Mouse (Mus musculus) liver, postnatal 0 days (tissue): ENCODE measurements around the gene Krt18. TPM values are rescaled to one million over a fixed set of nuclear protein-coding genes. Genes with fewer than 3 reads are reported as not detected.
"Not testable (repeated sequence)": the region's sequence is repeated elsewhere in the genome, so short reads cannot be mapped to it uniquely, and the experiment has no call there.

ENCODE experiments used
- ATAC-seq: fragments of 200-750 bp; cut with Nextera tagmentation; 2 replicates; pipeline ENCODE4 v1.8.0; 2017; ENCODE audit warnings: mild to moderate bottlenecking, moderate library complexity
- DNase-seq: peaks from one replicate; pipeline ENCODE4 v3.0.0-alpha.2; 2016
- H3K27ac ChIP-seq: fragments of 300-500 bp; sonication (generic); 2 replicates; pipeline ENCODE4 v1.5.1; 2014; ENCODE audit warnings: antibody characterized with exemption, moderate library complexity, mild to moderate bottlenecking, low read depth
- H3K27me3 ChIP-seq: fragments of 300-500 bp; sonication (generic); 2 replicates; pipeline ENCODE4 v1.6.1; 2014; ENCODE audit warnings: low read length, control low read depth, mixed read lengths; ENCODE audit not compliant: insufficient read depth
- H3K36me3 ChIP-seq: fragments of 300-500 bp; sonication (generic); replicated peaks from 2 replicates; pipeline ENCODE4 v1.6.1; 2014; ENCODE audit warnings: mild to moderate bottlenecking, control low read depth, low read length, moderate library complexity, mixed read lengths; ENCODE audit not compliant: insufficient read depth
- H3K4me1 ChIP-seq: fragments of 300-500 bp; sonication (generic); 2 replicates; pipeline ENCODE4 v1.6.1; 2014; ENCODE audit warnings: antibody characterized with exemption, mild to moderate bottlenecking, control low read depth; ENCODE audit not compliant: insufficient read depth
- H3K4me2 ChIP-seq: fragments of 300-500 bp; sonication (generic); 2 replicates; pipeline ENCODE4 v1.6.1; 2014; ENCODE audit warnings: low read depth, mild to moderate bottlenecking, low read length, moderate library complexity, mixed read lengths
- H3K4me3 ChIP-seq: fragments of 300-500 bp; sonication (generic); 2 replicates; pipeline ENCODE4 v1.5.1; 2014; ENCODE audit warnings: low read depth, low read length
- H3K9ac ChIP-seq: fragments of 300-500 bp; sonication (generic); replicated peaks from 2 replicates; pipeline ENCODE4 v1.6.1; 2014; ENCODE audit warnings: mild to moderate bottlenecking, moderate library complexity
- H3K9me3 ChIP-seq: fragments of 300-500 bp; sonication (generic); 2 replicates; pipeline ENCODE4 v1.6.1; 2016; ENCODE audit warnings: mild to moderate bottlenecking, control low read depth, low read length, mixed read lengths
- CTCF ChIP-seq: sonication (generic); IDR thresholded peaks from 2 replicates; pipeline ENCODE4 v1.5.1; 2016; ENCODE audit warnings: antibody characterized with exemption, low read depth
- EP300 ChIP-seq: IDR thresholded peaks from 2 replicates; pipeline ENCODE4 v1.6.1; 2016; ENCODE audit warnings: antibody characterized with exemption, low read depth, mild to moderate bottlenecking
- WGBS: fragments of 180-500 bp; shearing (Covaris S2); extraction: QIAGEN DNeasy Blood & Tissue Kit; methylation state at CpG from one replicate; pipeline ENCODE4 v1.1.7; 2014; ENCODE audit not compliant: insufficient replicate concordance; 5-methylcytosine and 5-hydroxymethylcytosine counted together
- polyA plus RNA-seq: library from polyadenylated mRNA; unstranded; fragments of >200 nt; fragmentation: Nextera tagmentation; extraction: Ambion mirVana; gene quantifications from 2 replicates; pipeline ENCODE4 v1.2.1, GENCODE M21; 2015

The Krt18 gene
- polyA plus RNA-seq, 1 experiment from 2014 or later: 234 TPM

GRCm38 (mm10) chr15:101988714-101989113 lies 39.3 kb upstream of the Krt18 start:
- TF ChIP-seq EP300 (no peak), CTCF (no peak; the same call in 1 of the 2 replicates)
- ATAC-seq: no peak
- Histone ChIP-seq H3K9me3 (no peaks in the 10 kb centered on the region), H3K4me3 (no peak overlapping the region), H3K36me3 (no peaks in the 10 kb centered on the region), H3K9ac (no peak overlapping the region), H3K4me1 (no peaks in the 10 kb centered on the region; the same call in none of the 2 replicates), H3K4me2 (no peak overlapping the region), H3K27ac (no peak overlapping the region), H3K27me3 (no peaks in the 10 kb centered on the region)
- WGBS: 66% methylated on average over 8 of the region's 8 CpGs
- DNase-seq: no peak

GRCm38 (mm10) chr15:101990946-101991345 lies 37.0 kb upstream of the Krt18 start:
- no peak overlapping the region for H3K4me2 ChIP-seq
- DNase-seq: no peak
- no peak overlapping the region for H3K4me3 ChIP-seq
- TF ChIP-seq EP300 (no peak), CTCF (no peak)
- ATAC-seq: no peak
- H3K9me3 ChIP-seq: 0 out of 2 replicates have a peak, but pooled peaks cover 2% of the 10 kb centered on the region
- H3K27me3 ChIP-seq: no peaks in the 10 kb centered on the region
- H3K9ac ChIP-seq: no peak overlapping the region
- WGBS: 85% methylated on average over 6 of the region's 6 CpGs
- no peak overlapping the region for H3K27ac ChIP-seq
- no peaks in the 10 kb centered on the region for H3K4me1 ChIP-seq
- no peaks in the 10 kb centered on the region for H3K36me3 ChIP-seq

GRCm38 (mm10) chr15:101994365-101994764 lies 33.6 kb upstream of the Krt18 start:
- Histone ChIP-seq H3K27ac (no peak overlapping the region), H3K4me3 (no peak overlapping the region), H3K4me2 (no peak overlapping the region), H3K27me3 (no peaks in the 10 kb centered on the region), H3K9ac (no peak overlapping the region), H3K4me1 (no peaks in the 10 kb centered on the region), H3K9me3 (0 out of 2 replicates have a peak, but pooled peaks cover 2% of the 10 kb centered on the region), H3K36me3 (no peaks in the 10 kb centered on the region)
- ATAC-seq (no peak), DNase-seq (no peak)
- WGBS: 52% methylated on average over 6 of the region's 6 CpGs
- TF ChIP-seq CTCF (no peak), EP300 (no peak)

DNA sequence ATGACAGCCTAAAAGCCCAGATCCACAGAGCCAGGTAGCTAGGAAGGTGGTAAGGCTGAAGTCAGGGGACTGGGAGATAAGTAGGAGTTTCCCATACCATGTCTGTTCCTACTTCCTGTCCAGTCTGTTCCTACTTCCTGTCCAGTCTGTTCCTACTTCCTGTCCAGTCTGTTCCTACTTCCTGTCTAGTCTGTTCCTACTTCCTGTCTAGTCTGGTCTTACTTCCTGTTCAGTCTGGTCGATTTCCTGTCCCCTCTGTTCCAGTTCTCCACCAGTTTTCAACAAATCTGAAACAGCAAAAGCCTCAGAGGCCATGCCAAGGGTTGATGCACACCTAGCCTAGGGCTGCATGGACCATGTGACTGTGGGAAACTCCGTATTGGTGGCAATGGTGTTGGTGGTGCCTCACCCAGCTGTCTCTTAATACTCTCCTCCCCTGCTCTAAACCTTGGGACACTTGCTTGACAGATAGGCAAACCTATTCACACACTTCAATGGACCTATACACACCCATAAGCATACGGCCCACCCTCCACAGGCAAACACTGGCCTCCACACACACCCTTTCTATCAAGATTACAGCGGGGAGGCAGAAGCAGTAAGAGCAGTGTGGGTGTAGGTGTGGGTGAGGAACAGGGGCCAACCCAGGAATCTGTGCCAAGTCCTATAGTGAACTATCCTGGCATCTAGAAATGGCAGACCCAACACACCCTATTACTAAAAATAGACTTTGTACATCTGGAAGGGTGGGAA lies 32.3 kb upstream of the Krt18 start:
- no peak overlapping the region for H3K9ac ChIP-seq
- no peaks in the 10 kb centered on the region for H3K4me1 ChIP-seq
- no peak overlapping the region for H3K4me2 ChIP-seq
- DNase-seq (no peak), ATAC-seq (no peak)
- H3K9me3 ChIP-seq: 0 out of 2 replicates have a peak, but pooled peaks cover 2% of the 10 kb centered on the region
- H3K4me3 ChIP-seq: no peak overlapping the region
- H3K27me3 ChIP-seq: no peaks in the 10 kb centered on the region
- H3K27ac ChIP-seq: 0 out of 2 replicates have a peak overlapping the region, but pooled peaks have one; percentile 48
- H3K36me3 ChIP-seq: no peaks in the 10 kb centered on the region
- TF ChIP-seq CTCF (no peak), EP300 (no peak)
- WGBS: 64% methylated on average over 4 of the region's 4 CpGs

GRCm38 (mm10) chr15:101996450-101997078 lies 31.4 kb upstream of the Krt18 start:
- not testable (repeated sequence) for H3K27me3 ChIP-seq, ATAC-seq, H3K27ac ChIP-seq, H3K36me3 ChIP-seq, DNase-seq, H3K4me2 ChIP-seq, H3K9me3 ChIP-seq, H3K4me1 ChIP-seq, H3K9ac ChIP-seq, H3K4me3 ChIP-seq
- WGBS: 74% methylated on average over 6 of the region's 11 CpGs

- Histone ChIP-seq H3K27ac (no peak overlapping the region), H3K4me3 (no peak overlapping the region), H3K4me2 (no peak overlapping the region), H3K9ac (no peak overlapping the region), H3K4me1 (peaks cover 7% of the 10 kb centered on the region; the same call in 1 of the 2 replicates), H3K27me3 (peaks cover 7% of the 10 kb centered on the region; the same call in 1 of the 2 replicates), H3K9me3 (0 out of 2 replicates have a peak, but pooled peaks cover 2% of the 10 kb centered on the region), H3K36me3 (no peaks in the 10 kb centered on the region)
- WGBS: 49% methylated on average over 11 of the region's 11 CpGs
- ATAC-seq (no peak), DNase-seq (no peak)
- TF ChIP-seq CTCF: no peak
- TF ChIP-seq EP300: no peak
Observed at GRCm38 (mm10) chr15:101999156-101999555, 28.8 kb upstream of the Krt18 start.
